Mouse (Mus musculus) testis, postnatal 14 days (tissue): ENCODE measurements around the gene Adcy10.

Experiments
- DNase-seq: peaks from one replicate; pipeline ENCODE4 v3.0.0; 2021; ENCODE audit warnings: low spot score

Gene Adcy10

DNA sequence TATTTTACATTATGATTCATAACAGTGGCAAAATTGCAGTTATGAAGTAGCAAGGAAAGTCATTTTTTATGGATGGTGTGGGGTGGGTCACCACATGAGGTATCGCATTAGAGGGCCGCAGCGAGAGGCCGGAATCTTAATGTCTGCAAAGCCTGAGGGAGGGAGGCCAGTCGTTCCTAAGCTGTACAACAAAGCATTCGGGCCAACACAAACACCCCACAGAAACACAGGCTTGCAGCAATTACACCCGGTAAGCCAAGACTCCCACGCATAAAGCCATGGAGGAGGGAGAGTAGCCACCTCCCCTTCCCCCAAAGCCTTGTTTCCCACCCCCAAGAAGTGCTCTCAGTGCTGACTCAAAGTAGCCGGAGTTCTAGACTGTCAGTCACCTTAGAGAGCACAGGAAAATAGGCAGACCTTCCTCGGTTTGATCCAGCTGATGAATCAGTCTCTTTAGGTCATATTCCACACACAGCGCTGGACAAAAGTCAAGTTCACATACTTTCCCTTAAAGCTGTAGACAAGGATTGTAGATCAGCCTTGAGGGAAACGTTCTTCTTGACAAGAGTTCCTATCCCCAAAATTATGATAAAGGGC lies 51.2 kb downstream of the Adcy10 start:
- peak; percentile 9 for DNase-seq

DNA sequence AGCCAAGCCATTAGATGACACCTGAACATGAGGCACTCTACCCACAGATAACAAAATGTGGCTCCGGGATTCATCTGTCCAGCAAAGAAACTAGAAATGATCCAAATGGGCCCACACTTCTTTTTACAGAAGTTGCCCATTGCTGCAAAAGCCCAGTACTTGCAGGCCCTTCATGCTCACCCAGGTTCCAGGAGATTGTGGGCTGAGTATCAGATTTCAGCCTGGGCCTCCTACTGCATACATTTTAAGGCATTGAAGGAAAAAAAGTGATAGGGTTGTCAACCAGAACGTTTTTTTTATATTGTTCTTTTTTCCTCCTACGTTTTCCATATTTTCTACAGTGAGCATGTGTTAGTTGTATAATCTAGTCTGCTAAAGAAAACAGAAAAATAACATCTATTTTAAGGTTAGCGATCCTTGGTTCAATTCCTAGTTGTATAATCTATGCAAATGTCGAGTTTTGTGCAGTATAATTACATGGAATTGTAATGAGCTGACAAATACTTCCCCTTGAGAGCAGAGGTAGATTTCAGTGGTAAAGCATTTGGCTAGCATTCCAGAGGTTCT lies 52.3 kb downstream of the Adcy10 start:
- DNase-seq = no peak

DNA sequence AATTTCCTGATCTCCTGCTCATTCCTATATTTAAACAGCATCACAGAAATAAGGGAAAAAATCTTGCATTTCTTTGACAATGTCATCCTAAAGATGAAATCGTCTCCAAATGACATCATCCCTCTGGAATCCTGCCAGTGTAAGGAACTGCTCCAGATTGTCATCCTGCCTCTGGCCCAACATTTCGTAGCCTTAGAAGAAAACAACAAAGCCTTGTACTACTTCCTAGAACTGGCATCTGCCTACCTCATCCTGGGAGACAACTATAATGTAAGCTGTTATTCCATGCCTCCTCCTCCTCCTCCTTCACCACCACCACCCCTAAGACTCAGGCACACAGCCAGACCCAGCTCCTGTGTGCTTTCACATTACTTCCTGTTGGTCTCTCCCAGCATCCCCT lies 71.7 kb downstream of the Adcy10 start:
- no peak for DNase-seq

DNA sequence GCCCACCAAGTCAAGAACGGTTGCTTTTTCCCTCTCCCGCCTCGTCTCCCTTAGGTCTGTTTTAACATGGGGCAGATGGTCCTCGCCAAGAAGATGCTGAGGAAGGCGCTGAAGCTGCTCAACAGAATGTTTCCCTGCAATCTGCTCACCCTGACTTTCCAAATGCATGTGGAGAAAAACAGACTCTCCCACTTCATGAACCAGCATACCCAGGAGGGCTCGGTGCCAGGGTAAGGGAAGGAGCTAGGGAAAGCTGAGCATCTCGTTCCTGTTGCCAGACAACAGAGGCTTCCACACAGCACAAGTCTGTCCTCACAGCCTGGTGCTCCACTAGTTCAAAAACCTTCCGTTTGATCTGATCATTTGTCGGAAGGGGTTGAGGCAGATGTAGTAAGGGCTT lies 74.1 kb downstream of the Adcy10 start:
- DNase-seq = no peak

DNA sequence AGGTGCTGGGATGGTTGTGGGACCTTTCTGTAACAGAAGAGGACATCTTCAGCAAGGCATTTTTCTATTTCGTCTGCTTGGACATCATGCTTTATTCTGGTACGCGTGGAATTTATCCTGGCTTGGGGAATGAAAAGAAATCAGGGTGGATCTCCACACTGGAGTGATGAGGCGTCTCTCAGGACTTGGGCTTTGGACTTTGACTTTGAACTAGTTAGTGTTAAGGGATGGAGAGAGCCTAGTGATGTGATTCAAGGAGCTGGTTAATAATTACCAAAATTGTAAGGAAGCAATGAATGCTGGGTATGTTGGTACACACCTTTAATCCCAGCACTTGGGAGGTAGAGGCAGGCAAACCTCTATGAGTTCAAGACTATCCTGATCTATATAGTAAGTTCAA lies 80.3 kb downstream of the Adcy10 start:
- DNase-seq = no peak

DNA sequence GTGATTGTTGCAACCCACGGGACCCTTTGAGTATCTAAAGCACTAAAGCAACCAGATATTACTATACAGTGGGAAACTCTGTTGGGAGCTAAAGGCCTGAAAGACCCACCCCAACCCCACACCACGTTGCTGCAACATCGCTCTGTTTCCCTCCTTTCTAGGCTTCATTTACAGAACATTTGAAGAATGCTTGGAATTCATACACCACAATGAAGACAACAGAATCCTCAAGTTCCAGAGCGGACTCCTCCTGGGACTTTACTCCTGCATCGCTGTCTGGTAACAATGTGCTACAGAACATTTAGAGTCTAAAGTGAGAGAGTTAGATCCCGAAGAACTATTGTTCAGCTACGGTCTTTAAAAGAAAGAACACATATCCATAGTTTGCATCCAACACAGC lies 82.5 kb downstream of the Adcy10 start:
- no peak for DNase-seq

DNA sequence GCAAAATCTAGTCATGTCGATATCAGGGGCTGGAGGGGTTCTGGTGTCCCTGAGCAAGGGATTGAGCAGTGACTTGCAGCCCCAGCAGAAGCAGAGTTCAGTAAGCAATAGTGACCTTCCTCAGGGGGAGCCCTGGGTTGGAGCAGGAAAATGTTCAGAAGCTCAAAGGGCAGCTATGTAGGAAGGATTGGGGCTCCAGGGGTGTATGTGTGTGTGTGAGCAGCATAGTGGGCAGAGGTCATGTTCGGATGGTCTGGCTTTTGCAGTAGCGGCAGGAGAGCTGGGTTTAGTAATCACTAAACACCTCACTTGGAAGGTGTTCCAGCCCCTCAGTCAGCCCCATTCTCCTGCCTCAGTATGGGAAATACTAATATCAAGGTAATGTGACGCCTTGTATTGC lies 91.0 kb downstream of the Adcy10 start:
- no peak for DNase-seq

DNA sequence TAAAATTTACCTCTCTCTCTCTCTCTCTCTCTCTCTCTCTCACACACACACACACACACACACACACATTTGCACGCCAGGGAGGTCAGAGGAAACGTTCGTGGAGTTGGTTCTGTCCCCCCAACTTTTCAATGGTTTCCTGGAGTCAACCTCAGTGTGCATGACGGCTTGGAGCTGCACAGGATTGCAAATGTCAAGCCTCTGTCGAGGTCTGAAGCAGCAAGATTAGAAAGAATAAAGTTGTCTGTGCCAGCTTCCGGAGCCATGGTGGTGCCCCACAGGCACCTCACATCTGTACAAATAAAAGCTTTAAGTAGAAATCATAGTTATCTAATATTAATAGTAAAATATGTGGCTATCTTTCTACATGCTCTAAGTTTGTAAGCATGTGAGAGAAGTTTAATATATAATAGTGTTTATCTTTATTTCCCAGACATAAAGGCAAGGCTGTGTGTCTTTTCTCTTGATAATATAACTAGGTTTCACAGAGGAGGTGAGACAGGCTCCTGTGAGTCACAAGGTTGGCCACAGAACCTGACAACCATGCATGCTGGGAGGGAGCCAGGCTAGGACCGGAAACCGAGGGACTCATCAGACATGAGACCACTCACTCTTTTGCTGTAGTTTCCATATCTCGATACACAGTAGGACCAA lies 91.6 kb downstream of the Adcy10 start:
- DNase-seq = no peak

DNA sequence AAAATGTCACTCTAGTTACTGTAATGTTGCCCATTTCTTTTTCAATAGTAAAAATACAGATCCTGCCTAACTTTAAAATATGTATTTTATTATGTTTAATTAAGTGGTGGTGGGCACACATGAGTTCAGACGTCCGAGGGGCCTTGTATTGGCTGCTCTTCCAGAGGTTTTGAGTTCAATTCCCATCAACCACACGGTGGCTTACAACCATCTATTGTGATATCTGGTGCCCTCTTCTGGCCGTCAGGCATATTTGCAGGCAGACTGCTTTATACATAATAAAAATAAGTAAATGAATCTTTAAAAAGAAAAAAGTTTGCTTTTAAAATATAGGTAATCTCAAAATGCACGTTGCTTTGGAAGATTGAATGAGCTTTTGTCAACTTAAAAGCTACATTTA lies 94.3 kb downstream of the Adcy10 start:
- no peak for DNase-seq

DNA sequence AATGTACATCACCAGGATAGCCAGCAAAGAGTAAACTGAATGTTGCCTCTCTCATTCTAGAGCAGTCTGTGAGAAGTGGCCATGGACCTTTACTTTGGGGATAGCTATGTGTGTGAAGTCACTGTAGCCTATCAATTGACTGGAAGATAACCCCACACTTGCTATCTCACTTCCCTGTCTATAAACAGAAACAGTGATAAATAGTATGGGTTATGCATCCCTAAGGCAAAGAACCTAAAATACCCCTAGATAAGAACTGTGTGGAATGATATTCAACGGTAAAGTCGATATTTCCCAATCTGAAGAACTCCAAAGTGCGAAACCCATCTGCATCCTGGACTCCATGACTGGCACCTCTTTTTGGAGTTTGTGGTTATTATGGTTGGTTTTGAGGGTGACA lies 96.3 kb downstream of the Adcy10 start:
- no peak for DNase-seq

DNA sequence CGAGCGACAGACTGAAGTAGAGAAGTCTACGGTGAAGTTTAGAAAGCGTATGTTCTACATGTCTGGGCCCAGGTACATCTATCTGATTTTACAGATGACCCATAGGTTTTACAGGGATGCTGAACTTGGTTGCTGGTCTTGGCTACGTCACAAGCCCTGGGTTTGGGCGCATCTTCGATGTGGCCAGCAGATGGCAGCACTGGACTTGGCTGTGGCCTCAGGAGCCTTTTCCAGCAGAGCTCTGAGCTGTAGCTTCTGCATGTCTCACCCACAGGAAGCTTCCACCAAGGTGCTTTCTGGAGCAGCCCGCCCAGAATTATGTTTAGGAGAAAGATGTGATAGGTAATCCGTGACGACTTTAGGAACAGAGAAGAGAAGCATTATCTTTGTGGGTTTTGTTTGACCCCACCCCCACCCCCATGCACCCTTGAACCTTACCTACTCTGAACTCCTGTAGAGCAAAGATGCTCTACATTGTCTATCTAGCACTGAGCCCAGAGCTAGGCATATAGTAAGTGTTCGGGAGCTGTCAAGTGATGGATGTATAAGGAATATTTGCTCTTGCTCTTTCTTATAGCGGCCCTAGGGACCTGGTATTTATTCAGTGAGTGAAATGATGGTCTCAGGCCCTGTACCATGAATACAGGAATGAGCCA lies 98.7 kb downstream of the Adcy10 start:
- DNase-seq = peak; percentile 81

DNA sequence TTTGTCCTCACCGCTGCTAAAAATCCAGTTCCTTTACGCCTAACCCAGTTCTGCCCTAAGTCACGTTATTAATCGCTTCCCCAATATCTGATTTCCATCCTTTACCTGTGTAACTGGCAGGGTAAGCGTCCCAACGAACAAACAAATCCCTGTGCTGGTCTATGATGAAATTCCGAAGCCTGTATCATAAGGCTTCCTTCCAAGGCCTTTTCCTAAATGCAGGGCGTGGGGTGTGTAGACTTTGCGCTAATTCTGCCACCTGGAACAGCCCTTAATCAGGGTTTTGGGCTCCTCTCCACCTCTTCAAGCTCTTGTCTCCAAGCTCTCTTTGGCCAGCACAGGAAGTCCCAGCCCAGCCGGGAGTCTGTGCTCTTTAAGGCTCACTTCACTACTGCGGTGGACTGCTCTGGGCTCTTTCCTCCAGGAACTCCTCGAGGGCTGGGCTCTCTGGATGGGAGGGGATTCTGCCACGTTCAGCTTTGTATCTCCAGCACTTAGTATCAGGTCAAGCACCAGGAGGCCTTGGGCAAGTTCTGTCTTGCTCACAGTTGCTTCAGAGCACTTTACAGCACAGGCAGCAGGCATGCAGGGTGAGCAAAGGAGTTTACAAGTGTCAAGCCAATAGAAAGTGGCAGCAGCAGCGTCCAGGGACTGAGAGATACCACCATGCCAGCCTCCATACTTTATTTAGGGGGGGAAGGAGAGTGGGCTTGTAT lies 100.6 kb downstream of the Adcy10 start:
- no peak for DNase-seq

DNA sequence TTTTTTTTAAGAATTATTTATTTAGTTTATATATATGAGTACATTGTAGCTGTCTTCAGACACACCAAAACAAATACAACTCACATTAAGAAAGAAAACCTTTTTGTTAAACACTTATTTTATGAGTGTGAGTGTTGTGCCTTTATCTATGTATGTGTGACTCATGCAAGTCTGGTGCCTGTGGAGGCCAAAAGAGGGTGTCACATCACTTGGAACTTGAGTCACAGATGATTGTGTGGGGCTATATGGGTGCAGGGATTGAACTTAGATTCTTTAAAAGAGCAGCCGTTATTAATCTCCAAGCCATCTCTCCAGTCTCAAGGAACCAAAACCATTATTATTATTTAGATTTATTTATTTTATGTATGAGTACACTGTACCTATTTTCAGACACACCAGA lies 101.4 kb downstream of the Adcy10 start:
- no peak for DNase-seq

DNA sequence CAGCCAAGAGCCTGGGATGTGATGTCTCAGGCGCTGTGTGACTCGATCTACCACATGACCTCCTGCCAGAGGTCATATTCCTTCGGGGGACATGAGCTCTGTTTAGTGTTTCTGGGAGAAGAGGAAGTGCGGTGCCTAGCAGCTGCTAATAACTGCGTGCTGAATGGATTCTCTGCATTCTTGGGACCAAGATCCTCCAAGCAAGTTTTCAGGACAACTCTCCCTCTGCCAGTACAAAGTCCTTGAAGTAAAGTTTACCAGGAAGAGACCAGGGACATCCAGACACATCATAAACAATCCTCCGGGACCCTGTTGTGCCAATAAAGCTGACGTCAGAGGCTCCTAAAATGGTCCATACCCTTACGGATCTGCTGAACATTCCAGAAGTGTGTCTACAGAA lies 102.9 kb downstream of the Adcy10 start:
- no peak for DNase-seq

DNA sequence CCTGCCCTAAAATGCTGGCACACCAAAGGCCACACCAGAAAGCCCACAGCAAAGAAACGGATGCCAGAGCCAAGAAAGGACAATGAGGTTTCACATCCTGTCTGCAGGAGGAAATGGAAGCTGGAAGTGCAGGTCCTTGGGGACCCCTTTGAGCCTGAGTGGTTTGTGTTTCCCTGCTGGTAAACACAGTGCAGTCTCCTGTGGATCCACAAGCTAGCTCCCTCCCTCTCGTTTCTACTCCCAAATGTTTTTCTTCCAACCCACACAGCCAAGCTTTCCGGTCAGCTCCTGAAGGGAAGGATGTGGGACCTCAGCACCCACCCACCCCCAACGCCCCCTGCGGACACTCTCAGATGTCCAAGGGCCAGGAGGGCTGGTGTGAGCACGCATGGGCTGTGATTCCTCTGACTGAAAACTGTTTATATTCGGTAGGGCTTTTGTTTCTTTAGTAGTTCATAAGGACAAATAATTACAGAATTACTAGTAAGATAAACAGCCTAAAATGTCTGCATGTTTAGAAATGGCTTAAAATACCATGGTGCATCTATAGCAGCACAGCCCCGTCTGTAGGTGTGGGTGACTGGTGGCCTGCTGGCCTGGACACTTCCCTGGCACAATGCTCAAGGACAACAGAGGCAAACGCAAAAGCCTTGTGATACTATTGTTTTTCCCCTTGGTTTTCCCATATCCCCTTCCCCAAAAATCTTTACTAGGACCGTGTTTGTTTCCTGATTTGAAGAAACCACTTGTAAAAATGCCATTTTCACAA lies 104.5 kb downstream of the Adcy10 start:
- peak; percentile 18 for DNase-seq

DNA sequence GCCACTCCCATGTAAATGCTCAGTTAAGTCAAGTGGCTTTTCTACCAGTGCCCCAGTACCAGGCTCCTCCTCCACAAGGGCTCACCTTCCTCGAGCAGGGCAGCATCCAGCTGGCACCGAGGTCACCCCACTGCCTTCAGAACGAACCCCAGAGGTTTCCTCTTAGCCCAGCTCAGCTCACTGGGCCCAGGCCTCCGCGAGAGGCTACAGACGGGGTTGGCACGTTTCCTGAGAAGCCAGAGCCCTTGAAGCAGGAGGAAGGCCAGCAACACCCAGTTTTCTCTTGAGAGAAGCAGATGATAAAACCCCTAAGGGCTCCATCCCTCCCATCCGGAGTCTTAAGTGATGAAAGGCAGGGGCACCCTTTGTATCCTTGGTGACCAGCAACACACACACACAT lies 105.8 kb downstream of the Adcy10 start:
- no peak for DNase-seq

DNA sequence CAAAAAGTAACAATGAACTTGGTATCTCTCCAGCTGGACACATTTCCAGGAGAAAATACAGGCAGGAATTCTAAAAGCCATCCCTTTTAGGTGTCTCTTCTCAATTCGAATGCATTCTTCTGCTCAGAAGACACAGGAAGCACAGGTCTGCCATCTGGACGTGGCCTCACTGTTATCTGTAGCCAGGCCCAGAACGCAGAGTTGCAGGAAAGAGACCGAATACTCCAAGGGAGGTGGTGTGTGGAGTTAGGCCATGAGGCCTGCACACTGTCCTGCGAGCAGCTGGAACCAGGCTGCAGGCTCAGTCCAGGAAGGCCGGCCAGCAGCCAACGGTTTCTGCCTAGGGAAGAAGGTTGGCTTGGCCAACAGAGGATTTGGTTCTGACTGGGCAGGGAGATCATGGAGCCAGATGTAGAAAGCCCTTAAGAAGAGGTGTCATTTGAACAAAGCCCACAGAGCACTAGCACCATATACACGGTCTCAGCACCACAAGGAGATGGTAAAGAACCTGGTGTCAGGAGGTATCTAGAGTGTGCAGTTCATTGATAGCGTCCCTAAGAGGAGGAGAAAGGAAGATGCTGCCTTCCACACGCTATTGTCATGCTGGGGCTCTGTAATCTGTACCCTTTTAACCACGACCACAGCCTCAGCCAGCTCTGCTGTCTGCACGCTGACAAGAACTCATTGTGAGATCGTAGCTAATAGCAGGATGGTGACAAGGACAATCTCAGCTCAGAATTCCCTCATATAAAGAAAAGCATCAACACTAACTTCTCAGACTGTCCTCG lies 107.5 kb downstream of the Adcy10 start:
- peak; percentile 28 for DNase-seq

DNA sequence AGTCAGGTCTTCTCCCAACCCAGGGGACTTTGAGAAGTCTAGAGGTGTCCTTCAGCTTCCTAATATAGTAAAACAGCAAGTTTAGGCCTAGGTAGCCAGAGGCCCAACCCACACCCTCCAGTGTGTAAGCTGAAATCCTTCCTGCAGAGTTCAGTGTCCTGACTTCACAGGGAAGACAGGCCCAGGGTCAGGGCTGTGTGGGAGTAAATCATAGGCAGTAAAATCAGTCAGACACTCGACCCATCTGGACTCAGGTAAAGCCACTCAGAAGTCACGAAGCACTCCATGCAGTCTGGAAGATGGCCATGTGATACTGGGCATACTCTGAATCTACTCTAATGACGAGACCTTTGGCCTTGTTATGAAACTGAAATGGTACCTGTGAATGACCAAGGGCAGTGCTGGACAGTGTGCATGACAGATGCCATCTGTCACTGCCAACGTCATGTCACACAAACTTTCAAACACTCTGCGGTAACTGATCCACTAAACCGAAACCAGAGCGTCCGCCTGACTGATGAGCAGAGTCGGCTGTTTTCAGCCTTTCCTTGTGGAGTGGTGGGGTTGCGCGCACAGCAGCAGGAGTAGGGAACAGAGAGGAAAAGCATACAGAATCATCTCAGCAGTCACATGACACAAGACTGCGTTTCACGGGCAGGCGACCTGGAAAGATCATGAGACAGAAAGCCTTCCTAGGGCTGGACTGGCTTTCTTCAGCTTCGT lies 109.9 kb downstream of the Adcy10 start:
- DNase-seq = no peak

DNA sequence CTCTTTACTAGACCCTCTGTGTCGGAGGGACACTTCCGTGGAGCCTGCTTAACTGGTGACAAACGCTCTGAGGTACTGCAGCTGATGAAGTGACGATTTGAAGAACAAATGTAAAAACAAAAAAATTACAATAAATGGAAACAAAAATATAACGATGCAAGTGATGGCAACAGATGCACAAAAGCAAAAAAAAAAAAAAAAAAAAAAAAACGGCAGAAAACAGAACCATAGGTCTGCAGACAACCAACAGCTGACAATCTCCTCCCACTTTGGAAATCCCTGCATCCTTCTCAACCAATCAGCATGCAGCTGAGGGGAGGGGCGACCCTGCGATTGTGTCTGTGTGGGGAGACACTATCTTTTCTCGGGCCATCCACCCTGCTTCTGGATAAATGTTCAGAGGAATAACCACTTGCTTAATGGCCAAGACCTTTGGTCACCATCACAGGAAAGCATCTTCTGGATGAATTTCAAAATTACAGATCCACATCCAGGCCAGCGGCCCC lies 116.8 kb downstream of the Adcy10 start:
- DNase-seq = no peak

DNA sequence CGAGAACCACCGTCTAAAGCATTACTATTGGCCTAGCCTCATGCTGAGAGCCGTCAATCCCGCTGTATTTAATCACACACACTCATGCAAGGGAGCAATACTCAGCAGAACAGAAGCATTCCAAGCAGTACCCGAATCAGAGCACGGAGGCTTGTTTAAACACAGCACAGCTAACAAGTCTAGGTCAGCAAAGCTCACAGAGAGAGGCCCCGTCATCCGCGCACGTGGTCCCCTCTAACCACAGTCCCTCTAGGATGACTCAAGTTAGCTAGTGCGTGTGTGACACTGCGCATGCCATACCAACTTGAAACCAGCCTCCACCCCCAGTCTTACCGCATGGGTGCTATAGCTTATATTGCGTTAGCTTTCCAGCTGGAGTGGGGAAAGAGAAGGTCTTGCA lies 118.2 kb downstream of the Adcy10 start:
- no peak for DNase-seq
